Mouse (Mus musculus) mouse trophoblast stem cell (cell line): ENCODE data around the gene Pou2f2.

Experiments
- in situ Hi-C, 2 experiments: fragments of 300-500 bp; cut with MseI, MboI; formaldehyde crosslinking; loops; 2 replicates in 1 of 2; 3 replicates in 1 of 2; pipeline ENCODE4 v1.15.1; 2025

Gene Pou2f2

GRCm38 (mm10) chr7:25150151-25150663, 29.3 kb downstream of the Pou2f2 start:
- in situ Hi-C loops = no loop called here

- in situ Hi-C loops = no loop called here
These were observed 33.6 kb downstream of the Pou2f2 start for GRCm38 (mm10) chr7:25145896-25146295.

GRCm38 (mm10) chr7:25141761-25142160, 37.8 kb downstream of the Pou2f2 start:
- in situ Hi-C loops = no loop called here

GRCm38 (mm10) chr7:25137553-25137952, 42.0 kb downstream of the Pou2f2 start:
- in situ Hi-C loops = loop anchor here in 1 of 2 experiments (10.0 kb wide), 1 partner anchor 47 kb away; no protein-coding TSS in a partner anchor

- in situ Hi-C loops = loop anchor here (5.0 to 10.0 kb wide), 2 partner anchors 51 to 54 kb away; no protein-coding TSS in a partner anchor
These were observed 46.2 kb downstream of the Pou2f2 start for GRCm38 (mm10) chr7:25133092-25134049.

- in situ Hi-C loops = loop anchor here (5.0 to 10.0 kb wide), 2 partner anchors 52 to 55 kb away; no protein-coding TSS in a partner anchor
These were observed 47.1 kb downstream of the Pou2f2 start for GRCm38 (mm10) chr7:25132318-25132960.

GRCm38 (mm10) chr7:25131247-25131646, 48.3 kb downstream of the Pou2f2 start:
- in situ Hi-C loops = loop anchor here (5.0 to 10.0 kb wide), 2 partner anchors 54 to 56 kb away; no protein-coding TSS in a partner anchor

- in situ Hi-C loops = loop anchor here (5.0 to 10.0 kb wide), 2 partner anchors 54 to 57 kb away; no protein-coding TSS in a partner anchor
These were observed 49.0 kb downstream of the Pou2f2 start for GRCm38 (mm10) chr7:25130565-25130964.

GRCm38 (mm10) chr7:25129390-25129979, 50.0 kb downstream of the Pou2f2 start:
- in situ Hi-C loops = no loop called here

GRCm38 (mm10) chr7:25127971-25128370, 51.6 kb downstream of the Pou2f2 start:
- in situ Hi-C loops = no loop called here

- in situ Hi-C loops = no loop called here
These were observed 53.7 kb downstream of the Pou2f2 start for GRCm38 (mm10) chr7:25125716-25126281.

- in situ Hi-C loops = no loop called here
These were observed 58.2 kb downstream of the Pou2f2 start for GRCm38 (mm10) chr7:25121240-25121786.

- in situ Hi-C loops = no loop called here
These were observed 59.3 kb downstream of the Pou2f2 start for GRCm38 (mm10) chr7:25120061-25120834.

- in situ Hi-C loops = no loop called here
These were observed 66.4 kb downstream of the Pou2f2 start for GRCm38 (mm10) chr7:25112956-25113603.

- in situ Hi-C loops = no loop called here
These were observed 67.2 kb downstream of the Pou2f2 start for GRCm38 (mm10) chr7:25112178-25112955.

- in situ Hi-C loops = no loop called here
These were observed 69.2 kb downstream of the Pou2f2 start for GRCm38 (mm10) chr7:25110336-25110735.

- in situ Hi-C loops = loop anchor here in 1 of 2 experiments (10.0 kb wide), 1 partner anchor 75 kb away; no protein-coding TSS in a partner anchor
These were observed 70.2 kb downstream of the Pou2f2 start for GRCm38 (mm10) chr7:25109355-25109754.

- in situ Hi-C loops = loop anchor here in 1 of 2 experiments (10.0 kb wide), 1 partner anchor 78 kb away; no protein-coding TSS in a partner anchor
These were observed 72.6 kb downstream of the Pou2f2 start for GRCm38 (mm10) chr7:25106790-25107502.
